Mouse (Mus musculus) E14TG2a.4 (cell line): ENCODE measurements around the gene Eps15l1.

Experiments used
- CTCF ChIP-seq: conservative IDR thresholded peaks from 2 replicates; pipeline ENCODE4 v1.5.1; 2014; ENCODE audit warnings: low read length
- NANOG ChIP-seq: IDR thresholded peaks from 2 replicates; pipeline ENCODE4 v1.6.1; 2014; ENCODE audit warnings: borderline replicate concordance, low read length, mixed read lengths
- POU5F1 ChIP-seq: IDR thresholded peaks from 2 replicates; pipeline ENCODE4 v1.6.1; 2014; ENCODE audit warnings: low read length, borderline replicate concordance

DNA sequence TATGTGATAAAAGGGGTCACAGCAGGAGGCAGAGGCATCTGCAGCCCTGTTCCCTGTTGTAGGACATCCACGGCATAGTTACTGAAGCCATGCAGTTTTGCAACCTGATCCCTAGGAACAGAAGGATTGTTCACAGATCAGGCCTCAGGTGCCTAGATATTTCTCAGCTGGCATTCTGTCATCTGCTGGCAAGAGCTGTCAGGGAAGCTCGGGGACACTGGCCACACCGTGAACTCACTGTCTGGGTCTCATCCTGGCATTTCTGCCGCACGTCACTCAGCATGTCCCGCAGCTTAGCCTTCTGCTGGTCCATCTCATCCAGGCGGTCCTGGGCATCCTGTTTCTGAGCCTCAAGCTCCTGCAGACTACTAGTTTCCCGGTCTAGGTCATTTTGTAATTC, 40.6 kb downstream of the Eps15l1 start:
- TF ChIP-seq CTCF (no peak), NANOG (no peak), POU5F1 (no peak)
